Mouse (Mus musculus): Measurements from ENCODE around the gene Smco3. TPM values are rescaled to one million over a fixed set of nuclear protein-coding genes. Genes with fewer than 3 reads are reported as not detected.

Smco3 gene
- total RNA-seq, 4 experiments from 2014 or later, result not detected

Small RNAs within 50 kb of the gene (microRNA-seq; reads per million reads assigned to microRNA genes)
- not detected for gene Gm44364

Other genes with a start within 250 kb of the Smco3 start
- 10 to 100 TPM; 48.8 to 54.9 (median 52.8) TPM for gene Plbd1, start 173.5 kb downstream of the Smco3 start, total RNA-seq (2022)
- gene Gucy2c, start 53.7 kb downstream of the Smco3 start, total RNA-seq (2022), result not detected
- gene Hist4h4, start 31.0 kb downstream of the Smco3 start, total RNA-seq (2022), result 1 to 10 TPM; 5.9 to 8.4 (median 6.9) TPM
- gene H2afj, start 27.2 kb downstream of the Smco3 start, total RNA-seq (2022), result 10 to 100 TPM; 20.6 to 35.7 (median 31.6) TPM
- gene BC049715, start 7.8 kb downstream of the Smco3 start, total RNA-seq (2022), result 1 to 10 TPM in 1 of 4 experiments, under 1 TPM in 3; 0.89 to 1.6 (median 0.94) TPM
- gene Wbp11, start 7.2 kb downstream of the Smco3 start, total RNA-seq (2022), result 10 to 100 TPM; 60.9 to 70.3 (median 65.5) TPM
- gene Art4, start 22.3 kb upstream of the Smco3 start, total RNA-seq (2022), result 10 to 100 TPM; 17.9 to 24.4 (median 22.7) TPM
- 100 to 1,000 TPM; 260 to 429 (median 309) TPM for gene Mgp, start 40.4 kb upstream of the Smco3 start, total RNA-seq (2022)
- gene Erp27, start 86.7 kb upstream of the Smco3 start, total RNA-seq (2022), result under 1 TPM in 2 of 4 experiments, not detected in 2; 0.44 to 0.57 TPM
- under 1 TPM in 1 of 4 experiments, not detected in 3; 0.81 TPM for gene Pde6h, start 88.4 kb upstream of the Smco3 start, total RNA-seq (2022)
- gene Arhgdib, start 106.4 kb upstream of the Smco3 start, total RNA-seq (2022), result 10 to 100 TPM; 19.6 to 27.6 (median 22.0) TPM

Data from heart, adult 8-10 months (tissue).